Mouse (Mus musculus) megakaryocyte, embryonic 14.5 days (primary cell): ENCODE results near the gene B230118H07Rik. TPM values are rescaled to one million over a fixed set of nuclear protein-coding genes. Genes with fewer than 3 reads are reported as not detected.

Experiments
- H3K27me3 ChIP-seq: replicated peaks from 2 replicates; pipeline ENCODE3; 2012; ENCODE audit warnings: inconsistent platforms
- H3K36me3 ChIP-seq: replicated peaks from 2 replicates; pipeline ENCODE3; 2012; ENCODE audit warnings: low read length, inconsistent platforms, mixed read lengths
- H3K4me1 ChIP-seq: 2 replicates; pipeline ENCODE4 v1.6.1; 2012; ENCODE audit warnings: inconsistent platforms
- H3K4me3 ChIP-seq: replicated peaks from 2 replicates; pipeline ENCODE3; 2012; ENCODE audit warnings: moderate library complexity, mild to moderate bottlenecking, inconsistent platforms
- H3K9me3 ChIP-seq: 2 replicates; pipeline ENCODE4 v1.6.1; 2012; ENCODE audit warnings: inconsistent platforms
- FLI1 ChIP-seq: IDR thresholded peaks from 2 replicates; pipeline ENCODE4 v1.6.1; 2012; ENCODE audit warnings: low read length, inconsistent platforms, mixed read lengths
- GATA1 ChIP-seq: IDR thresholded peaks from 3 replicates; pipeline ENCODE4 v1.6.1; 2012; ENCODE audit warnings: mixed read lengths, low read length, inconsistent platforms, borderline replicate concordance
- polyA plus RNA-seq: library from polyadenylated mRNA; stranded (reverse); fragments of >175 nt; gene quantifications from 2 replicates; pipeline ENCODE4 v1.2.3, GENCODE M21; 2012; ENCODE audit warnings: low replicate concordance; ENCODE audit not compliant: insufficient read depth

The B230118H07Rik gene
- polyA plus RNA-seq, 1 experiment = 3.8 TPM

- H3K27me3 ChIP-seq = peaks cover 12% of the 10 kb centered on the region
- TF ChIP-seq FLI1 (no peak), GATA1 (no peak)
- peaks cover 10% of the 10 kb centered on the region for H3K4me1 ChIP-seq
- H3K36me3 ChIP-seq = no peaks in the 10 kb centered on the region
- peaks cover 7% of the 10 kb centered on the region for H3K9me3 ChIP-seq
- H3K4me3 ChIP-seq = no peak overlapping the region
Observed at GRCm38 (mm10) chr2:101673547-101673946, 24.2 kb upstream of the B230118H07Rik start.

DNA sequence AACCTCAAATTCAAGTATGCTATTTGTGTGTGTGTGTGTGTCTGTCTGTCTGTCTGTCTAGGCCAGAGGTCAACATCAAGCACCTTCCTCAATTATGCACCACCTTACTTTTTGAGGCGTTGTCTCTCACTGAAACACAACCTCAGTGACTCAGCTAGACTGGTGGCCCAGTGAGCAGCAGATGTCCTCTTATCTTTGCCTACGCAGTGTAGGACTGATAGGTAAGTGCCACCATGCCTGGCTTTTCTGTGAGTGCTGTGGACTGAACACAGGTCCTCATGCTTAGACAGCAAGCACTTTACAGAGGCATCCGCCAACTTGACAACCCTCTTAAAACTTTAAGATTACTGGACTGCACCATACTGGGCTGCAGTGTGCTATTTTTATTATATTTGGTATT is 19.4 kb upstream of the B230118H07Rik start:
- TF ChIP-seq FLI1 (no peak), GATA1 (no peak)
- Histone ChIP-seq H3K4me1 (peaks cover 14% of the 10 kb centered on the region), H3K27me3 (peaks cover 10% of the 10 kb centered on the region), H3K9me3 (peaks cover 7% of the 10 kb centered on the region), H3K4me3 (no peak overlapping the region), H3K36me3 (no peaks in the 10 kb centered on the region)

GRCm38 (mm10) chr2:101665703-101666092 is 16.4 kb upstream of the B230118H07Rik start:
- H3K9me3 ChIP-seq = peaks cover 7% of the 10 kb centered on the region
- peaks cover 7% of the 10 kb centered on the region for H3K27me3 ChIP-seq
- H3K4me1 ChIP-seq = peaks cover 17% of the 10 kb centered on the region
- no peaks in the 10 kb centered on the region for H3K36me3 ChIP-seq
- no peak overlapping the region for H3K4me3 ChIP-seq
- TF ChIP-seq GATA1 = no peak
- TF ChIP-seq FLI1 = no peak

DNA sequence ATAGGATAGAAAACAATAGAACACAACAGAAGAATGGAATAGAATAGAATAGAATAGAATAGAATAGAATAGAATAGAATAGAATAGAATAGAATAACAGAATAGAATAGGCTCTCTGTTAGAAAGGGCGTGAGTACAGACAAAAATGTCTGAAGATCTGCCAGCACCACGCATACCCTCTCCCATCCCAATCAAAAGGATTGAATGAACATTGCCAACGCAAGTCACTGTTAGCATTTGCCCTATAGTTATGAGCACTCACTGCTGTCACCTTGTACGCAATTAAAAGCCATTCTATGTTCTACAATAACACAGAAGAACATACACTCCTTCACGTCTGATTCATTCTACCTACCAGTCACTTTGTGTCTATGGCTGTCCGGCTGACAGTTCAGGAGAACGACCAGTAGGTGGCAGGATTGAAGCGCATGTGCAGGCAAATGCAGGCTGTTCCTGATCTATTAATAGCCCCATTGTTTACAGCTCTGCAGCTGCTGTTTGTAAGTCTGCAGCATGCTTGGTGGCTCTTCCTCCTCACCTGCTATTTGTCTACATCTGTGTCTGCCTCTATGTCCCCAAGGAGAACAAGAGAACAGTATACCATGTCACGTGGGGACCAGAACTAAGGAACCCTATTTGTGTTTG is 15.8 kb upstream of the B230118H07Rik start:
- TF ChIP-seq FLI1 = no peak
- no peak for TF ChIP-seq GATA1
- peaks cover 17% of the 10 kb centered on the region for H3K4me1 ChIP-seq
- peaks cover 7% of the 10 kb centered on the region for H3K27me3 ChIP-seq
- H3K9me3 ChIP-seq = peaks cover 7% of the 10 kb centered on the region
- no peaks in the 10 kb centered on the region for H3K36me3 ChIP-seq
- peak overlapping the region; percentile 47 for H3K4me3 ChIP-seq

- Histone ChIP-seq H3K36me3 (no peaks in the 10 kb centered on the region), H3K4me1 (peaks cover 9% of the 10 kb centered on the region), H3K4me3 (no peak overlapping the region), H3K27me3 (peaks cover 11% of the 10 kb centered on the region), H3K9me3 (no peaks in the 10 kb centered on the region)
- TF ChIP-seq FLI1 (no peak), GATA1 (no peak)
Observed at GRCm38 (mm10) chr2:101660536-101660935, 11.2 kb upstream of the B230118H07Rik start.

- Histone ChIP-seq H3K4me3 (peak overlapping the region; percentile 88), H3K27me3 (peaks cover 13% of the 10 kb centered on the region), H3K36me3 (no peaks in the 10 kb centered on the region), H3K9me3 (no peaks in the 10 kb centered on the region), H3K4me1 (peaks cover 19% of the 10 kb centered on the region)
- TF ChIP-seq GATA1 (no peak), FLI1 (no peak)
Observed at GRCm38 (mm10) chr2:101652921-101653597, 3.7 kb upstream of the B230118H07Rik start.

DNA sequence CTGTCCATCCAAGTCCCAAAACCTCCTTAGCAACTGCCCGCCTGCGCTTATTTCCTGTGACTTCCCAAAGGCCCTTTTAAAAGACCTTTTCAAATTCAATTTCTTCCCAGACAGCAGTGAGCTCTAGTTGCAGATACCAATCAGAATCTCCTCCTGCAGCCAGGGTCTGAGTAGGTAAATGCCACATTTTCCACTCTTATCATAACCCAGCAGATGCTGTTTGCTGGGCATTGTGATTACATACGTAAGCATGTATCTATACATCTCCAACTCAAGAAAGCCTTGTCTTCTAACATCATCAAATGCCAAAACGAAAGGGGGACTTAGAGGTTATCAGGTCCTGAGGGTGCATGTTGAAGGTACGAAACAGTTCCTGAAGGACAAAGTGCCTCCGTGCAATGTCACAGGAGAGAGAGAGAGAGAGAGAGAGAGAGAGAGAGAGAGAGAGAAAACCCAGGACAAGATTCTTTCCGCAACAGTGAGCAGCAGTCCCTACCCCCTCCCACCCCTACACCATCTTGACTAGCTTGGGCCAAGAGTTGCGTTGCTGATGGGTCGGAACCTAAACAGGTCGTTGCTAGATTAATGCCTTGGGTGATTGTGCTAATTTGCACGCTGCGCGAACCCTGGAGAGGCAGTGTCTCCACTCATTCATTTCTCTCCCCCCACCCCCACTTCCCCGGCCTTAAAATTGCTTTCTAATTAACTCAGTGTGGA is 3.0 kb upstream of the B230118H07Rik start:
- Histone ChIP-seq H3K27me3 (peaks cover 15% of the 10 kb centered on the region), H3K4me3 (peak overlapping the region; percentile 88), H3K4me1 (peaks cover 19% of the 10 kb centered on the region), H3K9me3 (no peaks in the 10 kb centered on the region), H3K36me3 (no peaks in the 10 kb centered on the region)
- TF ChIP-seq FLI1 (no peak), GATA1 (no peak)

GRCm38 (mm10) chr2:101650446-101650845 is 1.1 kb upstream of the B230118H07Rik start:
- no peak for TF ChIP-seq GATA1
- no peak for TF ChIP-seq FLI1
- H3K36me3 ChIP-seq = no peaks in the 10 kb centered on the region
- H3K27me3 ChIP-seq = peaks cover 12% of the 10 kb centered on the region
- H3K9me3 ChIP-seq = no peaks in the 10 kb centered on the region
- peaks cover 19% of the 10 kb centered on the region for H3K4me1 ChIP-seq
- no peak overlapping the region for H3K4me3 ChIP-seq

- TF ChIP-seq FLI1 (no peak), GATA1 (no peak)
- Histone ChIP-seq H3K4me1 (peaks cover 18% of the 10 kb centered on the region), H3K4me3 (no peak overlapping the region)
Observed at GRCm38 (mm10) chr2:101648361-101648760, 971 bp downstream of the B230118H07Rik start.

GRCm38 (mm10) chr2:101645841-101646240 is 3.5 kb downstream of the B230118H07Rik start:
- no peak overlapping the region for H3K4me3 ChIP-seq
- H3K36me3 ChIP-seq = no peaks in the 10 kb centered on the region
- H3K4me1 ChIP-seq = peaks cover 7% of the 10 kb centered on the region
- peaks cover 12% of the 10 kb centered on the region for H3K27me3 ChIP-seq
- H3K9me3 ChIP-seq = peaks cover 3% of the 10 kb centered on the region; the same call in 1 of the 2 replicates
- TF ChIP-seq GATA1 = no peak
- no peak for TF ChIP-seq FLI1

More at GRCm38 (mm10) chr2:101648361-101648760, 971 bp downstream of the B230118H07Rik start:
- Histone ChIP-seq H3K36me3 (no peaks in the 10 kb centered on the region), H3K27me3 (peaks cover 12% of the 10 kb centered on the region), H3K9me3 (peaks cover 3% of the 10 kb centered on the region; the same call in 1 of the 2 replicates)
